Mouse (Mus musculus): ENCODE measurements around the gene Thbs2. TPM values are rescaled to one million over a fixed set of nuclear protein-coding genes. Genes with fewer than 3 reads are reported as not detected.
"Not testable (repeated sequence)": the region's sequence is repeated elsewhere in the genome, so short reads cannot be mapped to it uniquely, and the experiment has no call there.

Thbs2 gene
- total and polyA plus RNA-seq, 2 experiments from 2014 or later, result 17.9 to 49.7 TPM

- no peak overlapping the region for H3K27ac ChIP-seq (ENCODE audit: low read depth)
- H3K27me3 ChIP-seq (ENCODE audit: control insufficient read depth, insufficient read depth, low read length), result no peaks in the 10 kb centered on the region
- no peak overlapping the region for H3K4me2 ChIP-seq (ENCODE audit: low read depth, low read length)
- 78% methylated on average over 8 of the region's 8 CpGs for WGBS
- no peaks in the 10 kb centered on the region for H3K4me1 ChIP-seq (ENCODE audit: control insufficient read depth, insufficient read depth)
- no peaks in the 10 kb centered on the region for H3K36me3 ChIP-seq (replicated peaks; ENCODE audit: control insufficient read depth, insufficient read depth, low read length)
- H3K9me3 ChIP-seq (replicated peaks; ENCODE audit: control insufficient read depth, low read length), result no peaks in the 10 kb centered on the region
- no peak overlapping the region for H3K4me3 ChIP-seq (ENCODE audit: low read depth, low read length)
- no peak for TF ChIP-seq EP300 (IDR thresholded peaks at IDR 0.05; ENCODE audit: low read depth)
- no peak for TF ChIP-seq CTCF (IDR thresholded peaks at IDR 0.05; ENCODE audit: low read depth)
- no peak for DNase-seq (ENCODE audit: low spot score)
- ATAC-seq (ENCODE audit: insufficient read depth, low read depth), result no peak
- H3K9ac ChIP-seq (replicated peaks; ENCODE audit: low read depth, low read length), result no peak overlapping the region
These were observed 58.3 kb downstream of the Thbs2 start for GRCm38 (mm10) chr17:14635546-14636323.

GRCm38 (mm10) chr17:14628901-14629300, 65.1 kb downstream of the Thbs2 start:
- Histone ChIP-seq H3K4me3 (ENCODE audit: low read depth, low read length) (no peak overlapping the region), H3K4me2 (ENCODE audit: low read depth, low read length) (no peak overlapping the region), H3K9me3 (replicated peaks; ENCODE audit: control insufficient read depth, low read length) (no peaks in the 10 kb centered on the region), H3K9ac (replicated peaks; ENCODE audit: low read depth, low read length) (no peak overlapping the region), H3K4me1 (ENCODE audit: control insufficient read depth, insufficient read depth) (no peaks in the 10 kb centered on the region), H3K27ac (ENCODE audit: low read depth) (no peak overlapping the region), H3K36me3 (replicated peaks; ENCODE audit: control insufficient read depth, insufficient read depth, low read length) (no peaks in the 10 kb centered on the region), H3K27me3 (ENCODE audit: control insufficient read depth, insufficient read depth, low read length) (no peaks in the 10 kb centered on the region)
- no peak for ATAC-seq (ENCODE audit: insufficient read depth, low read depth)
- WGBS, result 65% methylated on average over 4 of the region's 4 CpGs
- no peak for DNase-seq (ENCODE audit: low spot score)
- TF ChIP-seq EP300 (IDR thresholded peaks at IDR 0.05; ENCODE audit: low read depth) (no peak), CTCF (IDR thresholded peaks at IDR 0.05; ENCODE audit: low read depth) (no peak)

GRCm38 (mm10) chr17:14627828-14628338, 66.2 kb downstream of the Thbs2 start:
- no peak for TF ChIP-seq CTCF (IDR thresholded peaks at IDR 0.05; ENCODE audit: low read depth)
- TF ChIP-seq EP300 (IDR thresholded peaks at IDR 0.05; ENCODE audit: low read depth), result no peak
- H3K4me3 ChIP-seq (ENCODE audit: low read depth, low read length), result no peak overlapping the region
- H3K4me2 ChIP-seq (ENCODE audit: low read depth, low read length), result no peak overlapping the region
- 84% methylated on average over 12 of the region's 12 CpGs for WGBS
- no peak overlapping the region for H3K9ac ChIP-seq (replicated peaks; ENCODE audit: low read depth, low read length)
- no peaks in the 10 kb centered on the region for H3K36me3 ChIP-seq (replicated peaks; ENCODE audit: control insufficient read depth, insufficient read depth, low read length)
- H3K9me3 ChIP-seq (replicated peaks; ENCODE audit: control insufficient read depth, low read length), result no peaks in the 10 kb centered on the region
- H3K27me3 ChIP-seq (ENCODE audit: control insufficient read depth, insufficient read depth, low read length), result no peaks in the 10 kb centered on the region
- ATAC-seq (ENCODE audit: insufficient read depth, low read depth) (no peak), DNase-seq (ENCODE audit: low spot score) (no peak)
- no peaks in the 10 kb centered on the region for H3K4me1 ChIP-seq (ENCODE audit: control insufficient read depth, insufficient read depth)
- H3K27ac ChIP-seq (ENCODE audit: low read depth), result no peak overlapping the region

GRCm38 (mm10) chr17:14624433-14624832, 69.6 kb downstream of the Thbs2 start:
- TF ChIP-seq EP300 (IDR thresholded peaks at IDR 0.05; ENCODE audit: low read depth) (no peak), CTCF (IDR thresholded peaks at IDR 0.05; ENCODE audit: low read depth) (no peak)
- DNase-seq (ENCODE audit: low spot score), result no peak
- peak overlapping the region; percentile 34; the same call in 1 of the 2 replicates for H3K27ac ChIP-seq (ENCODE audit: low read depth)
- H3K4me1 ChIP-seq (ENCODE audit: control insufficient read depth, insufficient read depth), result no peaks in the 10 kb centered on the region
- 0 out of 2 replicates have a peak overlapping the region, but pooled peaks have one; percentile 6 for H3K9ac ChIP-seq (replicated peaks; ENCODE audit: low read depth, low read length)
- H3K36me3 ChIP-seq (replicated peaks; ENCODE audit: control insufficient read depth, insufficient read depth, low read length), result no peaks in the 10 kb centered on the region
- no peak overlapping the region for H3K4me3 ChIP-seq (ENCODE audit: low read depth, low read length)
- no peaks in the 10 kb centered on the region for H3K9me3 ChIP-seq (replicated peaks; ENCODE audit: control insufficient read depth, low read length)
- 51% methylated on average over 8 of the region's 8 CpGs for WGBS
- no peak for ATAC-seq (ENCODE audit: insufficient read depth, low read depth)
- no peaks in the 10 kb centered on the region for H3K27me3 ChIP-seq (ENCODE audit: control insufficient read depth, insufficient read depth, low read length)
- H3K4me2 ChIP-seq (ENCODE audit: low read depth, low read length), result no peak overlapping the region; the same call in 1 of the 2 replicates

GRCm38 (mm10) chr17:14621006-14621405, 73.0 kb downstream of the Thbs2 start:
- not testable (repeated sequence) for H3K4me2 ChIP-seq (ENCODE audit: low read depth, low read length); ATAC-seq (ENCODE audit: insufficient read depth, low read depth); H3K4me1 ChIP-seq (ENCODE audit: control insufficient read depth, insufficient read depth); H3K4me3 ChIP-seq (ENCODE audit: low read depth, low read length); H3K36me3 ChIP-seq (replicated peaks; ENCODE audit: control insufficient read depth, insufficient read depth, low read length); H3K27me3 ChIP-seq (ENCODE audit: control insufficient read depth, insufficient read depth, low read length); H3K9ac ChIP-seq (replicated peaks; ENCODE audit: low read depth, low read length); DNase-seq (ENCODE audit: low spot score); H3K27ac ChIP-seq (ENCODE audit: low read depth); H3K9me3 ChIP-seq (replicated peaks; ENCODE audit: control insufficient read depth, low read length)

GRCm38 (mm10) chr17:14620037-14620436, 74.0 kb downstream of the Thbs2 start:
- Histone ChIP-seq H3K9ac (replicated peaks; ENCODE audit: low read depth, low read length) (no peak overlapping the region), H3K27ac (ENCODE audit: low read depth) (no peak overlapping the region), H3K4me1 (ENCODE audit: control insufficient read depth, insufficient read depth) (no peaks in the 10 kb centered on the region), H3K4me3 (ENCODE audit: low read depth, low read length) (no peak overlapping the region), H3K9me3 (replicated peaks; ENCODE audit: control insufficient read depth, low read length) (no peaks in the 10 kb centered on the region), H3K27me3 (ENCODE audit: control insufficient read depth, insufficient read depth, low read length) (no peaks in the 10 kb centered on the region), H3K36me3 (replicated peaks; ENCODE audit: control insufficient read depth, insufficient read depth, low read length) (no peaks in the 10 kb centered on the region), H3K4me2 (ENCODE audit: low read depth, low read length) (no peak overlapping the region)
- TF ChIP-seq CTCF (IDR thresholded peaks at IDR 0.05; ENCODE audit: low read depth) (no peak), EP300 (IDR thresholded peaks at IDR 0.05; ENCODE audit: low read depth) (no peak)
- 66% methylated on average over 3 of the region's 3 CpGs for WGBS
- no peak for ATAC-seq (ENCODE audit: insufficient read depth, low read depth)
- DNase-seq (ENCODE audit: low spot score), result no peak
